Mouse (Mus musculus) lung, embryonic 14.5 days (tissue): Measurements from ENCODE around the gene Ovch2. TPM values are rescaled to one million over a fixed set of nuclear protein-coding genes. Genes with fewer than 3 reads are reported as not detected.

Experiments
- ATAC-seq: fragments of 200-750 bp; cut with Nextera tagmentation; 2 replicates; pipeline ENCODE4 v1.8.0; 2017; ENCODE audit warnings: mild to moderate bottlenecking, moderate TSS enrichment, moderate library complexity; ENCODE audit not compliant: insufficient read depth
- DNase-seq: peaks from one replicate; pipeline ENCODE4 v3.0.0-alpha.2; 2015
- H3K27ac ChIP-seq: fragments of 300-500 bp; sonication (generic); 2 replicates; pipeline ENCODE4 v1.5.1; 2014; ENCODE audit warnings: low read depth, mild to moderate bottlenecking, moderate library complexity
- H3K27me3 ChIP-seq: fragments of 300-500 bp; sonication (generic); 2 replicates; pipeline ENCODE4 v1.6.1; 2014; ENCODE audit warnings: low read length, control low read depth; ENCODE audit not compliant: insufficient read depth
- H3K36me3 ChIP-seq: fragments of 300-500 bp; sonication (generic); 2 replicates; pipeline ENCODE4 v1.6.1; 2014; ENCODE audit warnings: control low read depth; ENCODE audit not compliant: insufficient read depth
- H3K4me1 ChIP-seq: fragments of 300-500 bp; sonication (generic); 2 replicates; pipeline ENCODE4 v1.6.1; 2014; ENCODE audit warnings: antibody characterized with exemption, control low read depth; ENCODE audit not compliant: insufficient read depth
- H3K4me2 ChIP-seq: fragments of 300-500 bp; sonication (generic); 2 replicates; pipeline ENCODE4 v1.6.1; 2014; ENCODE audit warnings: mild to moderate bottlenecking
- H3K4me3 ChIP-seq: fragments of 300-500 bp; sonication (generic); 2 replicates; pipeline ENCODE4 v1.5.1; 2014; ENCODE audit warnings: low read depth, low read length
- H3K9ac ChIP-seq: fragments of 300-500 bp; sonication (generic); 2 replicates; pipeline ENCODE4 v1.6.1; 2014
- H3K9me3 ChIP-seq: fragments of 300-500 bp; sonication (generic); 2 replicates; pipeline ENCODE4 v1.6.1; 2016; ENCODE audit warnings: low read depth, low read length, control low read depth
- CTCF ChIP-seq: IDR thresholded peaks from 2 replicates; pipeline ENCODE4 v1.5.1; 2016; ENCODE audit warnings: antibody characterized with exemption, low read depth
- WGBS: fragments of 180-500 bp; shearing (Covaris S2); extraction: QIAGEN DNeasy Blood & Tissue Kit; methylation state at CpG from one replicate; pipeline ENCODE4 v1.1.7; 2014; 5-methylcytosine and 5-hydroxymethylcytosine counted together
- polyA plus RNA-seq: library from polyadenylated mRNA; unstranded; fragments of >200 nt; fragmentation: Nextera tagmentation; extraction: Ambion mirVana; gene quantifications from 2 replicates; pipeline ENCODE4 v1.2.1, GENCODE M21; 2014

The Ovch2 gene
- polyA plus RNA-seq, 1 experiment from 2014 or later = not detected

DNA sequence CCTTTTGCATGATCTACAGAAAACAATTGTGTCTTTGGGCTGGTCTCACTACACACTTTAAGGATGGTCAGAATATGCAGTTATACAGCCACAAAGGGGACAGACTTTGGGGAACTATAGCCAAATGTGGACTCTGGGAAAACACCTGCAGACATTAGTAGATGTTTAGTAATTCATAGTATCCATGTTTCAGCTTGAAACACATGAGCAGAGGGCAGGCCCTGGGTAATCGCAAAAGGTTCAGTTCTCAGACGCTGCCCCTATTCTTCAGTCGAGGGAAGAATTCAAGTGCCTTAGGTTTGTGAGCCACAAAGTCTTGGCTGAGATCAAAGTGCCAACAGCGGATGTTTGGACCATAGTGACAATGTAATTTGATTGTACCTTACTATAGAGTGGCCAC is 56.6 kb downstream of the Ovch2 start:
- ATAC-seq (no peak), DNase-seq (no peak)
- 88% methylated on average over 4 of the region's 4 CpGs for WGBS
- Histone ChIP-seq H3K4me3 (no peak overlapping the region), H3K9me3 (no peaks in the 10 kb centered on the region), H3K4me1 (no peaks in the 10 kb centered on the region), H3K27ac (no peak overlapping the region), H3K9ac (no peak overlapping the region), H3K36me3 (0 out of 2 replicates have a peak, but pooled peaks cover 7% of the 10 kb centered on the region), H3K27me3 (no peaks in the 10 kb centered on the region), H3K4me2 (no peak overlapping the region)
- no peak for TF ChIP-seq CTCF

DNA sequence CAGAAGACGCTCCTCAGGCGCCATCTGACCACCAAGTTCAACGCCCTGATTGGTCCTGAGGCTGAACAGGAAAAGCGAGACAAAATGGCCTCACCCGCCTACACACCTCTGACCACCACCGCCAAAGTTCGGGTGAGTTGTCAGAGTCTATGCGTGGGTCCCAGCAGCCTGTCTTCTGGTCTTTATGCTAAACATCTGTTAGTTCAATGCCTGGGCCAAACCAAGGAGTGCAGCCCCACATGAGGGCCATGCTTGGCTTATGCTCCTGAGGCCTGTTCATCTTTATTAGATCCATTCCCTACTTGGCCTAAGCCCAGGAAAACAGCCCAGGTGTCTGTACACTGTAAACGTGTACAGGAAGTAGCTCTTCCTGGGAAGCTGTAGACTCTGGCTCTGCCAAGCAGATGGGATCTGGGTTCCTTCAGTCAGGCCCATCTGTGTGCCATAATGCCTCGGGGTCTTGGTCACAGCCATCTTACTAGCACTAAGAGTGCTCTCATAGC is 58.0 kb downstream of the Ovch2 start:
- no peak overlapping the region for H3K9ac ChIP-seq
- no peaks in the 10 kb centered on the region for H3K9me3 ChIP-seq
- H3K27ac ChIP-seq = no peak overlapping the region
- H3K36me3 ChIP-seq = 0 out of 2 replicates have a peak, but pooled peaks cover 7% of the 10 kb centered on the region
- no peak overlapping the region for H3K4me3 ChIP-seq
- DNase-seq (no peak), ATAC-seq (no peak)
- WGBS = 89% methylated on average over 10 of the region's 10 CpGs
- H3K4me2 ChIP-seq = no peak overlapping the region
- no peaks in the 10 kb centered on the region for H3K27me3 ChIP-seq
- H3K4me1 ChIP-seq = no peaks in the 10 kb centered on the region
- no peak for TF ChIP-seq CTCF

DNA sequence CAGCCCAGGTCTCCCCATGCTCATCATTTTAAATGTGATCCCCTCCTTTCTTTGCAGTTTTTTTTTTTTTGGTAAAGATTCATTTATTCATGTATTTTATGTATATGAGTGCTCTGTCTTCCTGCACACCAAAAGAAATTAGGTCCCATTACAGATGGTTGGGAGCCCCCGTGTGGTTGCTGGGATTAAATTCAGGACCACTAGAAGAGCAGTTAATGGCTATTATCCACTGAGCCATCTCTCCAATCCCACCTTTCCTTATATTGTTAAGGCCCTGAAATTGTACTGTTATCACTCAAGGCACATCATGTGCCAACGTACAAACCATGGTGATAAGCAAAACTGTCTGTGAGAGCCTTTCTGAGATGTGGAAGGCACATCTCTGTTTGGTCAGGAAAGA is 62.3 kb downstream of the Ovch2 start:
- no peak overlapping the region for H3K27ac ChIP-seq
- H3K9ac ChIP-seq = no peak overlapping the region
- no peaks in the 10 kb centered on the region for H3K9me3 ChIP-seq
- H3K4me3 ChIP-seq = no peak overlapping the region
- no peak for ATAC-seq
- no peak overlapping the region for H3K4me2 ChIP-seq
- no peaks in the 10 kb centered on the region for H3K27me3 ChIP-seq
- H3K4me1 ChIP-seq = no peaks in the 10 kb centered on the region
- peak; percentile 60 for TF ChIP-seq CTCF
- 0 out of 2 replicates have a peak, but pooled peaks cover 7% of the 10 kb centered on the region for H3K36me3 ChIP-seq
- WGBS = 28% methylated on average over 2 of the region's 2 CpGs
- DNase-seq = peak; percentile 71

DNA sequence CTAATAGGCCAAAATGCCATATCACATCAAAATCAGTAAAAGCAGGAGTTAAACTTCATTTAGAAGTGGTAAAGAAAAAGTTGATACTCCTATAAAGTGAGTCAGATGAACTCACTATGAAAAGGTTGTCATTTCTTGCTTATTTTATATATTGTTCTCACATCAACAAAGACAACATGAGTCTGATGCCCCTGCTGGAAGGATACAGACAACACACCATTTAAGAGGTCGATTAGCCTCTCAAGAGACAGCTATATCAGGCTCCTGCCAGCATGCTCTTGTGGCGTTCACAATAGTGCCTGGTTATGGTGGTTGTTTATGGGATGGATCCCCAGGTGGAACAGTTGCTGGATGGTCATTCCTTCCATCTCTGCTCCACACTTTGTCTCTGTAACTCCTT is 67.8 kb downstream of the Ovch2 start:
- H3K4me1 ChIP-seq = no peaks in the 10 kb centered on the region
- WGBS = 72% methylated on average over 2 of the region's 2 CpGs
- TF ChIP-seq CTCF = no peak

More for the DNA sequence above, 67.8 kb downstream of the Ovch2 start:
- Histone ChIP-seq H3K36me3 (0 out of 2 replicates have a peak, but pooled peaks cover 7% of the 10 kb centered on the region), H3K9ac (no peak overlapping the region), H3K27me3 (no peaks in the 10 kb centered on the region), H3K9me3 (no peaks in the 10 kb centered on the region), H3K27ac (no peak overlapping the region), H3K4me2 (no peak overlapping the region), H3K4me3 (no peak overlapping the region)
- DNase-seq (no peak), ATAC-seq (no peak)

Other genes starting within 250 kb of the Ovch2 start
- 14.5 and 15.6 TPM in 2 replicates for gene Olfml1, start 233.8 kb downstream of the Ovch2 start, polyA plus RNA-seq
- 5.4 and 5.7 TPM in 2 replicates for gene Ppfibp2, start 206.0 kb downstream of the Ovch2 start, polyA plus RNA-seq
- gene 5330417H12Rik, start 176.0 kb downstream of the Ovch2 start, polyA plus RNA-seq = not detected in 2 replicates
- gene Cyb5r2, start 43.2 kb downstream of the Ovch2 start, polyA plus RNA-seq = 0.14 and 0.18 TPM in 2 replicates
- gene Olfr467, start 11.1 kb upstream of the Ovch2 start, polyA plus RNA-seq = not detected in 2 replicates
- not detected in 2 replicates for gene Olfr469, start 24.3 kb upstream of the Ovch2 start, polyA plus RNA-seq
- not detected in 2 replicates for gene Olfr470, start 46.3 kb upstream of the Ovch2 start, polyA plus RNA-seq
- gene Olfr472, start 96.7 kb upstream of the Ovch2 start, polyA plus RNA-seq = not detected in 2 replicates
- gene Olfr473, start 129.2 kb upstream of the Ovch2 start, polyA plus RNA-seq = not detected in 2 replicates
- not detected in 2 replicates for gene Olfr474, start 153.4 kb upstream of the Ovch2 start, polyA plus RNA-seq
- gene Olfr476, start 163.6 kb upstream of the Ovch2 start, polyA plus RNA-seq = not detected in 2 replicates
- gene Olfr477, start 185.5 kb upstream of the Ovch2 start, polyA plus RNA-seq = not detected in 2 replicates
- gene Olfr478, start 232.8 kb upstream of the Ovch2 start, polyA plus RNA-seq = not detected in 2 replicates
- gene Olfr479, start 249.5 kb upstream of the Ovch2 start, polyA plus RNA-seq = not detected in 2 replicates